Mouse (Mus musculus) embryonic facial prominence, embryonic 10.5 days (tissue): ENCODE data around the gene Arl15. TPM values are rescaled to one million over a fixed set of nuclear protein-coding genes. Genes with fewer than 3 reads are reported as not detected.

Source experiments
- DNase-seq: peaks from one replicate; pipeline ENCODE4 v3.0.0-alpha.2; 2017; ENCODE audit warnings: low spot score
- H3K27ac ChIP-seq: fragments of 300-500 bp; sonication (generic); replicated peaks from 2 replicates; pipeline ENCODE4 v1.5.1; 2016; ENCODE audit warnings: mild to moderate bottlenecking
- H3K27me3 ChIP-seq: fragments of 300-500 bp; sonication (generic); replicated peaks from 2 replicates; pipeline ENCODE4 v1.6.1; 2016; ENCODE audit warnings: low read depth, mild to moderate bottlenecking; ENCODE audit not compliant: poor library complexity, severe bottlenecking
- H3K36me3 ChIP-seq: fragments of 300-500 bp; sonication (generic); replicated peaks from 2 replicates; pipeline ENCODE4 v1.6.1; 2016; ENCODE audit warnings: mild to moderate bottlenecking, moderate library complexity
- H3K4me1 ChIP-seq: fragments of 300-500 bp; sonication (generic); 2 replicates; pipeline ENCODE4 v1.6.1; 2016
- H3K4me3 ChIP-seq: fragments of 300-500 bp; sonication (generic); 2 replicates; pipeline ENCODE4 v1.5.1; 2016; ENCODE audit warnings: mild to moderate bottlenecking, moderate library complexity
- H3K9me3 ChIP-seq: fragments of 300-500 bp; sonication (generic); 2 replicates; pipeline ENCODE4 v1.6.1; 2016; ENCODE audit warnings: mild to moderate bottlenecking
- WGBS: fragments of 180-500 bp; shearing (Covaris S2); methylation state at CpG from one replicate; pipeline ENCODE4 v1.1.7; 2016; 5-methylcytosine and 5-hydroxymethylcytosine counted together
- polyA plus RNA-seq: library from polyadenylated mRNA; unstranded; fragments of >200 nt; fragmentation: Nextera tagmentation; extraction: Ambion mirVana; gene quantifications from 2 replicates; pipeline ENCODE4 v1.2.1, GENCODE M21; 2016

Gene Arl15
- polyA plus RNA-seq, 1 experiment from 2014 or later, result 11.1 TPM

GRCm38 (mm10) chr13:113888704-113889103 is 94.4 kb downstream of the Arl15 start:
- Histone ChIP-seq H3K4me3 (peak overlapping the region; percentile 26; the same call in 1 of the 2 replicates), H3K4me1 (peaks cover 42% of the 10 kb centered on the region), H3K27ac (peak overlapping the region; percentile 49), H3K36me3 (no peaks in the 10 kb centered on the region), H3K27me3 (no peaks in the 10 kb centered on the region), H3K9me3 (no peaks in the 10 kb centered on the region)
- DNase-seq, result peak; percentile 18
- 44% methylated on average over 16 of the region's 16 CpGs for WGBS

DNA sequence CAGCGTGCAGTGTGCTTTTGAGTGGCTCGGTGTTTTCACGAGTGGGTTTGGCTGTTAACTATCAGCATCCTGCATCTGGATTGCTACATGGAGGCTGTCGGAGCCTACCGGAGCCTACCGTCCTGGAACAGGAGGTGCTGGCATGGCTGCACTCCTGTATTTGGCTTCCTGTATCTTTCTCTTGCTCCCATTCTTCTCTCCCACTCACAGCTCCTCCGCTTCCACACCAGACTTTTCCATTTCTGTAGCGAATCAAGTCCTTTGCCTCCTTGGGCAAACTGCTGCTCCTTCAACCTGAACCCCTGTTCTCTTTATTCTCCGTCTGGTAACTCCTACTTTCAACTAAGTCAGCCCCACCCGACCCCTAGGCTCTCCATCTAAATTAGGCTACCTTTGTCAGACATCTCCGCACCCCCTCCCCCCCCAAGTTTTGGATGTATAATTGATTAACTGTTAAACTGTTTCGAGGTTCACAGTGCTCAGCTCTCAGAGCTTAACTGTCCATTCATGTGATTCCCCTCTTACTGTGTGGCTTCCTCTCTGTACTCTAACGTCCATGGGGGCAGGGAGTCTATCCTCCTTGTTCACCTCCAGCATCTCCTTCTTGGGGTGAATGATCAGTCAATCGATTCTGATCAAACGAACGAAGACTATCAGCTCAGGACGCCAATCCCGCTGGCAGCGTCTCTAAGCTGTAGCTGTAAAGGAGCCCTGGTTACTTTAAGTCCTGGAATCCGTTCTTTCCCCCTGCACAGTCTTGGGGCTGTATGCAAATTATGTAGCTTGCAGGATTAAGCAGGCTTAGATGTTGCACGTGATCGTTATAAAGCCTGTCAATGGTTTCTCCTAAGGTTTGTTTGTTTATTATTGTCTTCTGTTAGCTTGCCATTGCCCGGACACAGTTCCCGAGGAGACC is 95.1 kb downstream of the Arl15 start:
- Histone ChIP-seq H3K4me3 (peak overlapping the region; percentile 26; the same call in 1 of the 2 replicates), H3K4me1 (peaks cover 42% of the 10 kb centered on the region), H3K36me3 (no peaks in the 10 kb centered on the region), H3K27ac (peak overlapping the region; percentile 49), H3K9me3 (no peaks in the 10 kb centered on the region), H3K27me3 (no peaks in the 10 kb centered on the region)
- 75% methylated on average over 24 of the region's 24 CpGs for WGBS
- DNase-seq, result no peak

DNA sequence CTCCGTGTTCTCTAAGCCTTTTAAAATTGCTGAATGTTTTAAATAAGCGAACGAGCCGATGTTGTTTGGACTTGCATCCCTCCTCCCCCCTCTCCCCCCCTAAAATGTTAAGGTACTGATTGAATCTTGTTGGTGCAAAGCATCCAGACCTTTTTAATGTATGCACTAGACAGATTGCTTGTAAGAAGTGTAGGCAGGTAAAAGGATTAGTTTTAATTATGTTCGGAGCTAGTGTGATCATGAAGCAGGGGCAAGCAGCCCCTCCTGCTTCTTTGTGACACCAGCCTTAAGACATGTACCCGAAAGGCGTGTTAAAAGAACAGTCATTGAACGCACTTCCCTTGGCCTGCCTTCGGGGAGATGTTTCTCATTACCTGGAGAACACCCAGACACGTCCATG is 102.4 kb downstream of the Arl15 start:
- H3K27ac ChIP-seq, result 0 out of 2 replicates have a peak overlapping the region, but pooled peaks have one; percentile 4
- H3K27me3 ChIP-seq, result no peaks in the 10 kb centered on the region
- no peaks in the 10 kb centered on the region for H3K36me3 ChIP-seq
- H3K4me3 ChIP-seq, result no peak overlapping the region
- no peaks in the 10 kb centered on the region for H3K9me3 ChIP-seq
- no peak for DNase-seq
- WGBS, result 79% methylated on average over 10 of the region's 10 CpGs
- H3K4me1 ChIP-seq, result peaks cover 8% of the 10 kb centered on the region

- peaks cover 8% of the 10 kb centered on the region for H3K4me1 ChIP-seq
- no peaks in the 10 kb centered on the region for H3K36me3 ChIP-seq
- H3K27me3 ChIP-seq, result no peaks in the 10 kb centered on the region
- no peak for DNase-seq
- no peak overlapping the region for H3K4me3 ChIP-seq
- WGBS, result 91% methylated on average over 3 of the region's 3 CpGs
- H3K27ac ChIP-seq, result no peak overlapping the region
- H3K9me3 ChIP-seq, result no peaks in the 10 kb centered on the region
Measured at GRCm38 (mm10) chr13:113897498-113897897, 103.2 kb downstream of the Arl15 start.

DNA sequence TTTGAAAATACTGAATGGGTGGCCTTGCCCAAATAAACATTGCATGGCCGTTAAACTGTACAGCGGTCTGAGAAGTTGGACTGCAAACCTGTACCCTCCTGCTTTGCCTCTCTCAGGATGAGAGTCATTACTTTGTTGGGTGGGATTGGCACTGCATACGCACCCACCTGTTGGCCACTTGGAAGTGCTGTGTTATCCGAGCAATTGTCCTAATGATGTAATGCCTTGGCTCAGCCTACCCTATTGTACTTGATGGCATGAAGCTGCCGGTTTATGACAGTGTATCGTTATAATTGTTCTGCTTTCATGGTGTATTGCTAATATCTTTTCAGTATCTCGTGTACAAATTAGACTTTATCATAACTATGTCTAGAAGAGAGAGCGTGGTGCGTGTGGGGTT is 103.6 kb downstream of the Arl15 start:
- peaks cover 8% of the 10 kb centered on the region for H3K4me1 ChIP-seq
- H3K9me3 ChIP-seq, result no peaks in the 10 kb centered on the region
- no peak for DNase-seq
- 95% methylated on average over 9 of the region's 9 CpGs for WGBS
- H3K36me3 ChIP-seq, result no peaks in the 10 kb centered on the region
- no peak overlapping the region for H3K4me3 ChIP-seq
- no peaks in the 10 kb centered on the region for H3K27me3 ChIP-seq
- no peak overlapping the region for H3K27ac ChIP-seq

GRCm38 (mm10) chr13:113901001-113901545 is 106.8 kb downstream of the Arl15 start:
- Histone ChIP-seq H3K4me3 (no peak overlapping the region), H3K36me3 (no peaks in the 10 kb centered on the region), H3K4me1 (peaks cover 8% of the 10 kb centered on the region; the same call in 1 of the 2 replicates), H3K27me3 (no peaks in the 10 kb centered on the region), H3K27ac (no peak overlapping the region), H3K9me3 (no peaks in the 10 kb centered on the region)
- DNase-seq, result no peak
- 92% methylated on average over 11 of the region's 11 CpGs for WGBS

DNA sequence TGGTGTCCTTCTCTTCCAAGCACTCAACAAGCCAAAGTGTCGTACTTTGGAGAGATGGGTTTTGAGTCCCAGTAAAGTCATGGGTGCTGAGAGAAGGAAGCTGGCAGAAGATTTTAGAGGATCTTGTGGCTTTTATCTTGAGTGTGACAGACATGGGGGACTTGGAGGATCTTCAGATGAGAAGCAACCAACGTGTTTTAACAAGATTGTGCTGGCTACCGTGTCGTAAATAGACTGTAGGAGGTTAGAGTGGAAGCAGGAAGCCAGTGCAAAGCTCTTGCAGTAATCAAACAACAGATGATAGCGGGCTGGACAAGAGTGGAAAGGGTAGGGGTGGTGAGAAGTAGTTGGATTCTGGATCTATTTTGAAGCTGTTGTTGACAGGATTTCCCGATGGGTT is 109.0 kb downstream of the Arl15 start:
- Histone ChIP-seq H3K27me3 (no peaks in the 10 kb centered on the region), H3K9me3 (no peaks in the 10 kb centered on the region), H3K4me3 (no peak overlapping the region), H3K36me3 (no peaks in the 10 kb centered on the region), H3K4me1 (no peaks in the 10 kb centered on the region), H3K27ac (no peak overlapping the region)
- DNase-seq, result no peak
- 87% methylated on average over 6 of the region's 6 CpGs for WGBS

DNA sequence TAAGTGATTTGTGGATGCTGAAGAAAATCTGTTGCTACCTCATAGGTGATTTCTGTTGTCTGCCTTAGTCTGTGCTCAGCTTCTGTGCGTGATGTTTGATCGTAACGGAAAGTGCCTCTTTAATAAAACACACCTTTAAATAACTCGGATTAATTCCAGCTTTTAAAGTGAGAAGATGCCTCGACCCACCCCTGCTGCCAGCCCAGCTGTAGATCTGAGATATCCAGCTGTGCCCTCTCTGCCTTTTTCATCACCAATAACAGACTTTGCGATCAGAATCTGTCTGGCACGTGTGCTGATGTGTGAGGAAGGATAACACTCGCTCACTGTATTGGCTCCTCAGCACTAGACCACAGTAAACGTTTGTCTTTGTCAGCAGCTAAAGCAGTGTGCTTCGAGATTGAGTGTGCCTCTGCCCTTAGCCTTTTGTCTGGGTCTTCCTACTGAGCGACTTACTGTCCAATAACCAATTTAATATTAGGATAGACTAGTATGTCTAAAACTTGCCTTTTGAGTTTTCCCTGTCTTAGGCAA is 117.7 kb downstream of the Arl15 start:
- WGBS, result 69% methylated on average over 11 of the region's 11 CpGs
- H3K4me1 ChIP-seq, result peaks cover 9% of the 10 kb centered on the region
- H3K27ac ChIP-seq, result no peak overlapping the region
- no peak overlapping the region for H3K4me3 ChIP-seq
- no peaks in the 10 kb centered on the region for H3K27me3 ChIP-seq
- DNase-seq, result no peak
- H3K9me3 ChIP-seq, result no peaks in the 10 kb centered on the region
- H3K36me3 ChIP-seq, result no peaks in the 10 kb centered on the region

DNA sequence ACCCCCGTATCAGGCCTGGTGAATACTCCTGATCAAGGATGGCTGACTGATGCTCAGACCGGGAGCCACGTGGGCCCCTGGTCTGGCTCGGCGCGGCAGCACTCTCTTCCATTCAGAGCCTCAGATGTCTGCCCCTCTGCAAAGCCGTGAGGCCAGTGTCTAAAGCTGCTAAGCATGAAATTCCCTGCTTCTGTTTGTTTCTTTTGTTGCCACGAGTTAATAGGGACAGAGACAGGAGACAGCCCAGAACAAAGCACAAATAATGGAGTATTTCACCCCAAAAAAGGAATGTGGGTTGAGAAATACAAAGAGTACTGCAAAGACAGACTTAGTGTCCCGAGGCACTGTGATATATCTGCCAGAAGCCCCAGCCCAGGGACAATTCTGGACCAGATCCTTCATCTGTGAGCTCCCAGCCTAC is 120.3 kb downstream of the Arl15 start:
- Histone ChIP-seq H3K4me3 (no peak overlapping the region), H3K27me3 (no peaks in the 10 kb centered on the region), H3K27ac (0 out of 2 replicates have a peak overlapping the region, but pooled peaks have one; percentile 21), H3K36me3 (no peaks in the 10 kb centered on the region), H3K9me3 (no peaks in the 10 kb centered on the region), H3K4me1 (peaks cover 19% of the 10 kb centered on the region)
- 26% methylated on average over 9 of the region's 9 CpGs for WGBS
- DNase-seq, result peak; percentile 39

DNA sequence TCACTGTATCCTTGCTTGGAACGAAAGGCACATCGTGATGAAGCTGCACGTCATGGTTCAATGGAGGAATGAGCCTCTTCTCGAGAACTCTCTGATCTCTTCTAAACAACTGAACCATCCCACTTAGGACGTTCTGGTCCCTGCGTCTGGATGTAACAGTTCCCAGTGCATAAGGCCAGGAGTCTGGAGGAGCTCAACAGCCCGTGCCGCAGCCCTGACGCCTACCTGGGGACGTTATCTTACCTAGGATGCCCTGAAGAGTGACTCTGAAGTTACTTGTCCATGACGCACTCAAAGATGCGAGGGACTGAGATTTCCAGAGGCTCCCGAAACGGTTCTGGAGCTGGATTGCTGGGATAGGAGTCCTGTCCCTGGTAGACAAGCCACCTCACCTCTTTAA is 121.4 kb downstream of the Arl15 start:
- H3K9me3 ChIP-seq, result no peaks in the 10 kb centered on the region
- H3K27ac ChIP-seq, result no peak overlapping the region
- H3K27me3 ChIP-seq, result no peaks in the 10 kb centered on the region
- H3K4me1 ChIP-seq, result peaks cover 19% of the 10 kb centered on the region
- H3K4me3 ChIP-seq, result no peak overlapping the region
- 85% methylated on average over 14 of the region's 14 CpGs for WGBS
- no peak for DNase-seq
- no peaks in the 10 kb centered on the region for H3K36me3 ChIP-seq

DNA sequence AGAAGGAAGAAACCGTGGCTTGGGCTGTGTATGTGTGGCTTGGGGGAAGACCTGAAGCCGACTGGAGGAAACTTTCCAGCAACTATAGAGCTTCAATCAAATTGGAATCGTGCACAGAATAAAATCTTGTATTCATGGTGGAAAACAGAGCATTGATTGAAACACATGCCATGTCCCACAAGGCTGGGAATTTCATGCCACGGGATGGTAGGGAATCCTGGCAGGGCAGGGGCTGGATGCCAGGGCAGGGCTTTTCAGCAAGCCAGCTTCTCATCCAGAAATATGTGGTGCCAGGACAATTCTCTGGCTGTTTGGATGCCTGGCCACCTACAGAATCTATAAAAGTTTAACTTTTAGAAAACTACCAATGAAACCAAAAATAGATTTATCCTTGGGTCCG is 122.5 kb downstream of the Arl15 start:
- Histone ChIP-seq H3K36me3 (no peaks in the 10 kb centered on the region), H3K9me3 (no peaks in the 10 kb centered on the region), H3K4me3 (no peak overlapping the region), H3K4me1 (peaks cover 19% of the 10 kb centered on the region), H3K27ac (no peak overlapping the region), H3K27me3 (no peaks in the 10 kb centered on the region)
- no peak for DNase-seq
- 91% methylated on average over 5 of the region's 5 CpGs for WGBS

GRCm38 (mm10) chr13:113917376-113917775 is 123.1 kb downstream of the Arl15 start:
- Histone ChIP-seq H3K9me3 (no peaks in the 10 kb centered on the region), H3K4me3 (no peak overlapping the region), H3K4me1 (peaks cover 19% of the 10 kb centered on the region), H3K27ac (peak overlapping the region; percentile 15; the same call in 1 of the 2 replicates), H3K36me3 (0 out of 2 replicates have a peak, but pooled peaks cover 2% of the 10 kb centered on the region), H3K27me3 (no peaks in the 10 kb centered on the region)
- WGBS, result 85% methylated on average over 6 of the region's 6 CpGs
- no peak for DNase-seq
